Mouse (Mus musculus): ENCODE measurements at regions not wholly inside any gene's neighbourhood (a gene's known extent, or its start where the extent isn't known, plus 50 kb on each side); places are given as distances from the start of the nearest gene placed in this dataset.
A peak's percentile ranks its signal among the peaks of the same experiment; 100 is the strongest.

DNA sequence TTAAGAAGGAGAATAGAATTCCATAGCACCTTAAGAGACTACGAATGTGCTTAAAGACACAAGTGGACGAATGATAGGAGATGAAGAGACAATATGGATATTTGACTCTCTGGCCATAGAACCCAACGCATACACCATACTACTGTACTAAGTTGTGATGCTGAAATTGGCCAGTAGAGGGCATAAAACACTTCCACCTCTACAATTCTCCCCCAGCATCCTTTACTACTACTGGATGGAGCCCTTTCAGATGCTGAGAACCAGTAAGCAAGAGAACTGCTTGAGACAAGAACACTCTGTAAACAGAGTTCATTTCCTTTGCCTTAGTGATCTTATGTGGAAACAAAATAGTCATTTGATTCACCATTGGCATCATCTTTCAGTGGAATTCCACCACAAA lies 96.9 kb upstream of the Col1a2 start:
- DNase-seq = no peak

GRCm38 (mm10) chr6:4413201-4413600 lies 91.4 kb upstream of the Col1a2 start:
- no peak for DNase-seq

DNA sequence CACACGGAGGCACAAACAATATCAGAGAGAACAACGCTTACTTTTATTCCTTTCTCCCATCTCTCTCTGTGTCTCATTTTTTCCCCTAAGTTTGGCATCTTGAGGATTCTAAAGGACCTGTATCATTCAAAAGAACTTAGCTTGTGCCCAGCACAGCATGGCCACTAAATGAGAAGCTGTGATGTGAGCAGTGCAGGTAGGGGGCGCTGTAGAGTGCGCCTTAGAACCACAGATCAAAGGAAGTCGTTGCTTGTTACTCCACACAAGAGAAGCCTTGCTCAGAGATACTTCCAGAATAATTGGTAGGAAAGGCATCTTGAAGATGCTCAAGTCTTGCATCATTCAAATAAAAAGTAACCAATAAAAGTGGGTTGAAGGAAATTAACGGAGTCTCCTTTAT lies 90.4 kb upstream of the Col1a2 start:
- peak in 1 of 2 experiments; percentile 6 for DNase-seq

DNA sequence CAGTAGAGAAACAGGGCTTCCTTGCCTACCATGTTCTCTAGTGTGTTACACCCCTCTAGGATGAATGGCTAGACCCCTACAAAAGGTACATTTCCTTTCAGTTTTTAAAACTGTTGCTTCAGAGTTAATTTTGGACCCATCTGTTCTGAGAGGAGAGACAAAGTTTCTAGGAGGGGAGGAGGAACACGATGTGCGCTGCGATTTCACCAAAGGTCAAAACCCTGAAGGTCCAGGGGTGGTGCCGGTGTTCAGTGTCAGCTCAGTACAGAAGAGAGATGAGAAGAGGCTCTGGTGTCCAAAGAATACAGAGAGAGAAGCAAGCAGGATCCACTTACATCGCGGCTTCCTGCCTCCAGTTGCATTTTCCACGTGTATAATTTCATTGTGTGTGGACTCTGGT lies 89.4 kb upstream of the Col1a2 start:
- no peak for DNase-seq

GRCm38 (mm10) chr6:4417247-4417709 lies 87.3 kb upstream of the Col1a2 start:
- no peak for DNase-seq

GRCm38 (mm10) chr6:4418376-4418775 lies 86.2 kb upstream of the Col1a2 start:
- no peak for DNase-seq

- no peak for DNase-seq
These were observed 85.7 kb upstream of the Col1a2 start for GRCm38 (mm10) chr6:4418941-4419351.

GRCm38 (mm10) chr6:4421466-4421865 lies 83.1 kb upstream of the Col1a2 start:
- no peak for DNase-seq

- no peak for DNase-seq
These were observed 77.5 kb upstream of the Col1a2 start for GRCm38 (mm10) chr6:4427122-4427521.

- no peak for DNase-seq
These were observed 73.8 kb upstream of the Col1a2 start for GRCm38 (mm10) chr6:4430704-4431310.

DNA sequence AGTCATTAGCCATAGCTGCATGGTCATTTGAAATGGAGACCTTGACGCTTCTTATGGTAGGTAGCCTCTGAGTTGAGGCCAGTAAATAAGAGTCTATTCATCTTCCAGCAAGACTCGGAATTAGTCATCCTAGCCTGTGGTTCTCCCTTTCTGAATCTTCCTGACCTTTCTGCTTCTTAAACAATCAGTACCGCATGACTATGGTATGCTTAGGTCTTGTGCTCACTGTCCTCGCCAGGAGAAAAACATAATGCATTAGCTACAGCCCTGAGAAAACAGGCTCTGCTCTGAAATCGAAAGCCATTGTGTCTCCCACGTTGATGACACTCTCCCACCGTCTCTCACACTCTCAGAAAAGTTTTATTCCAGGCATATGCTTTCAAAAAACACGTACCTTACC lies 72.4 kb upstream of the Col1a2 start:
- DNase-seq = no peak

- no peak for DNase-seq
These were observed 68.2 kb upstream of the Col1a2 start for GRCm38 (mm10) chr6:4436439-4436838.

GRCm38 (mm10) chr6:4436874-4437273 lies 67.7 kb upstream of the Col1a2 start:
- DNase-seq = no peak

DNA sequence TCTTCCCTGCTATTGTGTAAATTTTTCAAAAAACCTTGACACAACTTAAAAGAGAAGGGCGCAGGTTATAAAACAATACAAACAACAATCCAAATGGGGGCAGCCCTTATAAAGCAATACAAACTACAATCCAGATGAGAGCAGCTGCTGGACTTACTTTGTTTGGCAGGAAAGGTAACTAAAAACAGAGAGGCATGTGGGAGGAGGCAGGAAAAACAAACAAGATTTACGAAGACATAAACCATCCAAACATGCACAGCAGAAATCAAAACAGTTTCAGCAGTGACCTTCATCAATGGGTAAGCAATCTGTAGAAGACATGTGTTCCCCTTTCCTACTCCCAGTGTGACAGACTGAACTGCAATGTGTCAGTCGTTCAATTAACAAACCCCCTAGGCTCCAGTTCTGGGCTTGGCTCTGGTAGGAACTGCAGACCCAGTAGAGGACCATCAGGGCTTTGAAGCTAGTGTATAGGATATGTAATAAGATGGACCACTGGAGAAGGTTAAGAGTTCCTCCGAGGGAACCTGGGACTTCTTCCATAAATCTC lies 62.9 kb upstream of the Col1a2 start:
- DNase-seq = no peak

DNA sequence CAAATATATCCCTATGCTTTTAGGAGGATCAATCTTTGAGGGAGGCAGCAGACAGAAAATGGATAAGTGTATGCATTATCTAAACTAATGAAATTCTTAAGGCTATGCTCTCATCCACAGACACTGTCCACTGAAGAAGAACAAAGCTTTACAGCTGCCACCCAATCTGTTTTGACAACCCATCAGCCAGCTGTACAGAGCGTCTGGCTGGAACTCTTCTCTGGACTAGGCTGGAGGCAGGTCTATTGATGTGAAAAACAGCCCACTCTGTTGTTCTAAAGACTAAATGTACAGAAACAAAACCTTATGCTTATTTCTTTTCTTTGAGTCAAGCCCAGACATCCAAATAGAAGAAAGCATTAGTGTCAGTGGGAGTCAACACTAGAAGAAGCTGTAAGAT lies 58.7 kb upstream of the Col1a2 start:
- no peak for DNase-seq

- no peak for DNase-seq
These were observed 53.4 kb upstream of the Col1a2 start for GRCm38 (mm10) chr6:4451227-4451626.

Data from thymus, adult 18-20 months (tissue).